Mouse (Mus musculus) testis, adult 2 months (tissue): ENCODE measurements around the gene Slc2a1. TPM values are rescaled to one million over a fixed set of nuclear protein-coding genes. Genes with fewer than 3 reads are reported as not detected.

ENCODE experiments used
- H3K27ac ChIP-seq: fragments of 200-500 bp; 2 replicates; pipeline ENCODE4 v1.5.1; 2012; ENCODE audit warnings: low read depth, low read length; ENCODE audit not compliant: control insufficient read depth, insufficient read depth
- H3K27me3 ChIP-seq: fragments of 200-500 bp; 2 replicates; pipeline ENCODE4 v1.6.1; 2012; ENCODE audit warnings: mild to moderate bottlenecking, low read length, moderate library complexity; ENCODE audit not compliant: control insufficient read depth, insufficient read depth
- H3K36me3 ChIP-seq: fragments of 200-500 bp; 2 replicates; pipeline ENCODE4 v1.6.1; 2012; ENCODE audit warnings: mild to moderate bottlenecking, low read length; ENCODE audit not compliant: control insufficient read depth, insufficient read depth
- H3K4me1 ChIP-seq: fragments of 200-500 bp; 2 replicates; pipeline ENCODE4 v1.6.1; 2012; ENCODE audit warnings: low read length; ENCODE audit not compliant: control insufficient read depth, insufficient read depth
- H3K4me3 ChIP-seq: fragments of 200-500 bp; 2 replicates; pipeline ENCODE4 v1.5.1; 2012; ENCODE audit warnings: low read depth, mild to moderate bottlenecking, low read length, moderate library complexity, mixed read lengths; ENCODE audit not compliant: control insufficient read depth
- CTCF ChIP-seq: fragments of 200-500 bp; IDR thresholded peaks from 2 replicates; pipeline ENCODE4 v1.5.1; 2012; ENCODE audit warnings: low read depth, mild to moderate bottlenecking, inconsistent platforms, low read length, moderate library complexity; ENCODE audit not compliant: control insufficient read depth, insufficient read depth, insufficient replicate concordance
- POLR2A ChIP-seq: fragments of 200-500 bp; IDR thresholded peaks from 2 replicates; pipeline ENCODE4 v1.6.1; 2012; ENCODE audit warnings: low read depth, mild to moderate bottlenecking, inconsistent platforms, low read length, moderate library complexity; ENCODE audit not compliant: control insufficient read depth
- polyA plus RNA-seq: library from polyadenylated mRNA; depleted of rRNA; stranded (reverse); fragments of >200 nt; gene quantifications from 2 replicates; pipeline ENCODE4 v1.2.3, GENCODE M21; 2012

The Slc2a1 gene
- polyA plus RNA-seq, 1 experiment = 7.1 TPM

- H3K36me3 ChIP-seq = no peaks in the 10 kb centered on the region
- TF ChIP-seq POLR2A (no peak), CTCF (no peak)
- no peak overlapping the region for H3K4me3 ChIP-seq
- peaks cover 9% of the 10 kb centered on the region for H3K4me1 ChIP-seq
- H3K27me3 ChIP-seq = no peaks in the 10 kb centered on the region
- no peak overlapping the region for H3K27ac ChIP-seq
These were observed 32.7 kb downstream of the Slc2a1 start for GRCm38 (mm10) chr4:119141191-119141590.

GRCm38 (mm10) chr4:119142230-119142871 is 33.8 kb downstream of the Slc2a1 start:
- Histone ChIP-seq H3K27ac (no peak overlapping the region), H3K36me3 (no peaks in the 10 kb centered on the region), H3K4me1 (peaks cover 9% of the 10 kb centered on the region), H3K27me3 (no peaks in the 10 kb centered on the region), H3K4me3 (peak overlapping the region; percentile 3)
- TF ChIP-seq POLR2A = no peak
- TF ChIP-seq CTCF = peak; percentile 39; the same call in 1 of the 2 replicates

- Histone ChIP-seq H3K27me3 (no peaks in the 10 kb centered on the region), H3K4me1 (no peaks in the 10 kb centered on the region; the same call in 1 of the 2 replicates), H3K4me3 (no peak overlapping the region), H3K27ac (no peak overlapping the region), H3K36me3 (no peaks in the 10 kb centered on the region)
- TF ChIP-seq CTCF (no peak), POLR2A (no peak)
These were observed 38.3 kb downstream of the Slc2a1 start for GRCm38 (mm10) chr4:119146816-119147215.

DNA sequence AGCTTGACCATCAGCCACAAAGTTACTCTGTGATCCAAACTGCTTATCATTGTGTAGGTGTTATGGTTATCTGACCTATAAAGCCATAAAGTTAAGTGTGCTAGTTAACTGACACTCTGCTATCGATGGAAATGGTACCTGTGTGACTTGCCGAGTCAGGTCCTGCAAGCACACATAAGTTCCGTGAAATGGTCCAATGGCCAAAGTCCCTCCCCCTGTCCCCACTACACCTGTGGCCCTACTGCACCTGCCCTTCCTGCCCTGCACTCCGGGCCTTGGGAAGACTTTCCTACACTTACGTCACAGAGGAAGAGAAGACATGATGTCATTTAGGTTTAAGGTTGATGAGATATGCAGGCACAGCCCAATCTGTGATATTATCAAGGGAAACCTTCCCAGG is 38.8 kb downstream of the Slc2a1 start:
- H3K36me3 ChIP-seq = no peaks in the 10 kb centered on the region
- no peak for TF ChIP-seq POLR2A
- TF ChIP-seq CTCF = no peak

GRCm38 (mm10) chr4:119148741-119149140 is 40.2 kb downstream of the Slc2a1 start:
- Histone ChIP-seq H3K27ac (no peak overlapping the region), H3K4me1 (no peaks in the 10 kb centered on the region), H3K4me3 (no peak overlapping the region), H3K36me3 (no peaks in the 10 kb centered on the region), H3K27me3 (no peaks in the 10 kb centered on the region)
- TF ChIP-seq CTCF = no peak
- TF ChIP-seq POLR2A = no peak

More for the DNA sequence above, 38.8 kb downstream of the Slc2a1 start:
- Histone ChIP-seq H3K27ac (no peak overlapping the region), H3K4me1 (no peaks in the 10 kb centered on the region; the same call in 1 of the 2 replicates), H3K4me3 (no peak overlapping the region), H3K27me3 (no peaks in the 10 kb centered on the region)

DNA sequence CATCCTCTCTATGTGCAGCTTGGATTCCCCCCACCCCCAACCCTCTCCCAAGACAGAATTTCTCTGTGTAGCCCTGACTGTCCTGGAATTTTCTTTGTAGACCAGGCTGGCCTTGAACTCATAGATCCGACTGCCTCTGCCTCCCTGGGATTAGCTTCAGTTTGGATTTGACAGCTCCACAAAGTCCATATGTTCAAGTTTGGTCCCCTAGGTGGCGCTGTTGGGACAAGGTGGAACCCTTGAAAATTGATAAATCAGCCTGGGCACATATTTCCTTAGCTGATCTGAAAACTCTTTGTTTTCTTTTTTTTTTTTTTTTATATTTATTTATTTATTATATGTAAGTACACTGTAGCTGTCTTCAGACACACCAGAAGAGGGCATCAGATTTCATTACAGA is 48.7 kb downstream of the Slc2a1 start:
- Histone ChIP-seq H3K27ac (no peak overlapping the region), H3K4me3 (no peak overlapping the region), H3K27me3 (no peaks in the 10 kb centered on the region), H3K36me3 (no peaks in the 10 kb centered on the region), H3K4me1 (no peaks in the 10 kb centered on the region)
- TF ChIP-seq POLR2A = no peak
- peak; percentile 20; the same call in 1 of the 2 replicates for TF ChIP-seq CTCF

- Histone ChIP-seq H3K27me3 (no peaks in the 10 kb centered on the region), H3K4me1 (no peaks in the 10 kb centered on the region), H3K4me3 (no peak overlapping the region), H3K27ac (no peak overlapping the region), H3K36me3 (no peaks in the 10 kb centered on the region)
- no peak for TF ChIP-seq POLR2A
These were observed 49.4 kb downstream of the Slc2a1 start for GRCm38 (mm10) chr4:119157891-119158290.
